Mouse (Mus musculus) frontal cortex, postnatal 25 days (tissue): ENCODE results near the gene Catip.
"Not testable (repeated sequence)": the region's sequence is repeated elsewhere in the genome, so short reads cannot be mapped to it uniquely, and the experiment has no call there.

Experiments
- DNase-seq, 2 experiments: peaks; one replicate each; pipeline ENCODE4 v3.0.0; 2022; ENCODE audit warnings: low spot score in 2 of 2

Gene Catip

GRCm38 (mm10) chr1:74384525-74384924 is 22.6 kb downstream of the Catip start:
- no peak for DNase-seq

GRCm38 (mm10) chr1:74385064-74385463 is 23.2 kb downstream of the Catip start:
- DNase-seq, result no peak

GRCm38 (mm10) chr1:74385531-74385930 is 23.6 kb downstream of the Catip start:
- no peak for DNase-seq

GRCm38 (mm10) chr1:74386363-74386713 is 24.4 kb downstream of the Catip start:
- DNase-seq, result no peak

GRCm38 (mm10) chr1:74386714-74387385 is 24.9 kb downstream of the Catip start:
- DNase-seq, result peak; percentile 92 to 93

- no peak for DNase-seq
Measured at GRCm38 (mm10) chr1:74387386-74387988, 25.6 kb downstream of the Catip start.

- DNase-seq, result no peak
Measured at GRCm38 (mm10) chr1:74388398-74388920, 26.6 kb downstream of the Catip start.

GRCm38 (mm10) chr1:74389831-74390286 is 28.0 kb downstream of the Catip start:
- no peak for DNase-seq

GRCm38 (mm10) chr1:74390287-74390906 is 28.5 kb downstream of the Catip start:
- no peak for DNase-seq

- DNase-seq, result peak; percentile 91 to 92
Measured at GRCm38 (mm10) chr1:74390924-74391748, 29.2 kb downstream of the Catip start, which contains the start of gene Ctdsp1. Ctdsp1 (plus strand) TSS chr1:74391509.

GRCm38 (mm10) chr1:74391844-74392441 is 30.0 kb downstream of the Catip start:
- no peak for DNase-seq

GRCm38 (mm10) chr1:74392446-74392994 is 30.6 kb downstream of the Catip start:
- DNase-seq, result no peak

- no peak for DNase-seq
Measured at GRCm38 (mm10) chr1:74393010-74393409, 31.1 kb downstream of the Catip start.

GRCm38 (mm10) chr1:74393697-74394096 is 31.8 kb downstream of the Catip start:
- no peak for DNase-seq

GRCm38 (mm10) chr1:74394311-74394710 is 32.4 kb downstream of the Catip start:
- no peak for DNase-seq

GRCm38 (mm10) chr1:74394858-74395257 is 33.0 kb downstream of the Catip start:
- no peak for DNase-seq

- DNase-seq, result no peak
Measured at GRCm38 (mm10) chr1:74395290-74395689, 33.4 kb downstream of the Catip start.

GRCm38 (mm10) chr1:74396456-74397222 is 34.7 kb downstream of the Catip start:
- not testable (repeated sequence) for DNase-seq

GRCm38 (mm10) chr1:74397268-74397918 is 35.5 kb downstream of the Catip start:
- peak; percentile 81 to 84 for DNase-seq
